Mouse (Mus musculus) neutrophil, adult 59 days (primary cell): Measurements from ENCODE around the gene Mfsd11. TPM values are rescaled to one million over a fixed set of nuclear protein-coding genes. Genes with fewer than 3 reads are reported as not detected.

Experiments
- total RNA-seq, 2 experiments: library from RNA; stranded (reverse); gene quantifications; 1 replicate in 1 of 2; 2 replicates in 1 of 2; pipeline ENCODE4 v1.2.4; 2023

Mfsd11 gene
- total RNA-seq, result 10 to 100 TPM; 22.2 to 27.5 TPM

GRCm38 (mm10) chr11:116852291-116852890 is at the start of gene Mfsd11:
Mfsd11 (plus strand) TSS chr11:116852440.

GRCm38 (mm10) chr11:116827534-116828165 is 24.6 kb upstream of the Mfsd11 start, which contains the start of gene Mxra7:
Mxra7 (minus strand) TSS chr11:116828046.

GRCm38 (mm10) chr11:116843261-116844233 is 8.7 kb upstream of the Mfsd11 start, which contains the start of the genes Mettl23 and Jmjd6:
Mettl23 (plus strand) TSS chr11:116843278.
Jmjd6 (minus strand) TSS chr11:116843449.

GRCm38 (mm10) chr11:116852891-116853511 is 761 bp downstream of the Mfsd11 start, which contains the start of gene Srsf2:
Srsf2 (minus strand) TSS chr11:116853094.

GRCm38 (mm10) chr11:116918323-116919185 is 66.3 kb downstream of the Mfsd11 start, which contains the start of gene Mgat5b:
Mgat5b (plus strand) TSS chr11:116918863.

Other genes with a start within 250 kb of the Mfsd11 start
- gene Rhbdf2, start 225.4 kb upstream of the Mfsd11 start, total RNA-seq, result 10 to 100 TPM; 93.8 to 95.4 TPM
- not detected for gene Prcd, start 198.9 kb upstream of the Mfsd11 start, total RNA-seq
- not detected for gene Cygb, start 198.1 kb upstream of the Mfsd11 start, total RNA-seq
- not detected for gene St6galnac1, start 76.9 kb upstream of the Mfsd11 start, total RNA-seq
- gene Mxra7, start 24.4 kb upstream of the Mfsd11 start, total RNA-seq, result 1 to 10 TPM; 1.3 to 1.6 TPM
- 10 to 100 TPM; 17.5 to 24.8 TPM for gene Mettl23, start 9.2 kb upstream of the Mfsd11 start, total RNA-seq
- gene Jmjd6, start 9.0 kb upstream of the Mfsd11 start, total RNA-seq, result 10 to 100 TPM; 78.1 to 81.3 TPM
- 100 to 1,000 TPM; 266 to 284 TPM for gene Srsf2, start 654 bp downstream of the Mfsd11 start, total RNA-seq
- gene Mgat5b, start 66.4 kb downstream of the Mfsd11 start, total RNA-seq, result not detected